Mouse (Mus musculus): ENCODE data around the gene Gmpr.

Gene Gmpr

GRCm38 (mm10) chr13:45599831-45600230, 92.6 kb downstream of the Gmpr start:
- DNase-seq (ENCODE audit: extremely low spot score, low read depth, low spot score), result no peak

GRCm38 (mm10) chr13:45600443-45600842, 93.2 kb downstream of the Gmpr start:
- DNase-seq (ENCODE audit: extremely low spot score, low read depth, low spot score), result no peak

All from hindlimb bud, embryonic 11.5 days (tissue).